Mouse (Mus musculus): Measurements from ENCODE around the gene Adgra3. TPM values are rescaled to one million over a fixed set of nuclear protein-coding genes. Genes with fewer than 3 reads are reported as not detected.

Adgra3 gene
- polyA plus RNA-seq, 1 experiment from 2014 or later: 59.5 TPM

GRCm38 (mm10) chr5:49979246-49979645 lies 79.6 kb downstream of the Adgra3 start:
- ATAC-seq (ENCODE audit: insufficient number of reproducible peaks, low FRiP score, low TSS enrichment, low read depth) (no peak), DNase-seq (ENCODE audit: low spot score) (no peak)
- 93% methylated on average over 14 of the region's 14 CpGs for WGBS
- H3K36me3 ChIP-seq (ENCODE audit: control insufficient read depth, insufficient read depth, low read length): peaks cover 10% of the 10 kb centered on the region
- no peak overlapping the region for H3K27ac ChIP-seq (replicated peaks; ENCODE audit: low read depth, low read length)
- no peaks in the 10 kb centered on the region for H3K27me3 ChIP-seq (ENCODE audit: control insufficient read depth, insufficient read depth, low read length)
- no peak overlapping the region for H3K9ac ChIP-seq (ENCODE audit: low read length)
- no peak overlapping the region for H3K4me2 ChIP-seq (ENCODE audit: low read depth, severe bottlenecking)
- H3K9me3 ChIP-seq (ENCODE audit: control insufficient read depth, low read length): no peaks in the 10 kb centered on the region
- no peaks in the 10 kb centered on the region for H3K4me1 ChIP-seq (ENCODE audit: control insufficient read depth, insufficient read depth, low read length)
- H3K4me3 ChIP-seq (ENCODE audit: low read depth, low read length): no peak overlapping the region

GRCm38 (mm10) chr5:49975971-49976370 lies 82.8 kb downstream of the Adgra3 start:
- Histone ChIP-seq H3K27me3 (ENCODE audit: control insufficient read depth, insufficient read depth, low read length) (no peaks in the 10 kb centered on the region), H3K4me2 (ENCODE audit: low read depth, severe bottlenecking) (no peak overlapping the region), H3K36me3 (ENCODE audit: control insufficient read depth, insufficient read depth, low read length) (peaks cover 10% of the 10 kb centered on the region), H3K4me1 (ENCODE audit: control insufficient read depth, insufficient read depth, low read length) (no peaks in the 10 kb centered on the region), H3K4me3 (ENCODE audit: low read depth, low read length) (no peak overlapping the region), H3K9ac (ENCODE audit: low read length) (no peak overlapping the region), H3K9me3 (ENCODE audit: control insufficient read depth, low read length) (no peaks in the 10 kb centered on the region), H3K27ac (replicated peaks; ENCODE audit: low read depth, low read length) (no peak overlapping the region)
- DNase-seq (ENCODE audit: low spot score) (peak; percentile 71), ATAC-seq (ENCODE audit: insufficient number of reproducible peaks, low FRiP score, low TSS enrichment, low read depth) (no peak)
- 62% methylated on average over 2 of the region's 2 CpGs for WGBS

GRCm38 (mm10) chr5:49974211-49974610 lies 84.6 kb downstream of the Adgra3 start:
- Histone ChIP-seq H3K27me3 (ENCODE audit: control insufficient read depth, insufficient read depth, low read length) (no peaks in the 10 kb centered on the region), H3K9ac (ENCODE audit: low read length) (no peak overlapping the region), H3K27ac (replicated peaks; ENCODE audit: low read depth, low read length) (no peak overlapping the region), H3K9me3 (ENCODE audit: control insufficient read depth, low read length) (no peaks in the 10 kb centered on the region), H3K4me2 (ENCODE audit: low read depth, severe bottlenecking) (no peak overlapping the region), H3K4me3 (ENCODE audit: low read depth, low read length) (no peak overlapping the region), H3K4me1 (ENCODE audit: control insufficient read depth, insufficient read depth, low read length) (no peaks in the 10 kb centered on the region), H3K36me3 (ENCODE audit: control insufficient read depth, insufficient read depth, low read length) (peaks cover 10% of the 10 kb centered on the region)
- ATAC-seq (ENCODE audit: insufficient number of reproducible peaks, low FRiP score, low TSS enrichment, low read depth) (no peak), DNase-seq (ENCODE audit: low spot score) (no peak)
- 94% methylated on average over 4 of the region's 4 CpGs for WGBS

- Histone ChIP-seq H3K27me3 (ENCODE audit: control insufficient read depth, insufficient read depth, low read length) (no peaks in the 10 kb centered on the region), H3K4me1 (ENCODE audit: control insufficient read depth, insufficient read depth, low read length) (no peaks in the 10 kb centered on the region), H3K4me2 (ENCODE audit: low read depth, severe bottlenecking) (no peak overlapping the region), H3K27ac (replicated peaks; ENCODE audit: low read depth, low read length) (no peak overlapping the region), H3K36me3 (ENCODE audit: control insufficient read depth, insufficient read depth, low read length) (no peaks in the 10 kb centered on the region), H3K9me3 (ENCODE audit: control insufficient read depth, low read length) (no peaks in the 10 kb centered on the region), H3K9ac (ENCODE audit: low read length) (no peak overlapping the region), H3K4me3 (ENCODE audit: low read depth, low read length) (no peak overlapping the region)
- WGBS: 96% methylated on average over 8 of the region's 8 CpGs
- DNase-seq (ENCODE audit: low spot score) (no peak), ATAC-seq (ENCODE audit: insufficient number of reproducible peaks, low FRiP score, low TSS enrichment, low read depth) (no peak)
These were observed 89.1 kb downstream of the Adgra3 start for GRCm38 (mm10) chr5:49969660-49970059.

GRCm38 (mm10) chr5:49967726-49968125 lies 91.1 kb downstream of the Adgra3 start:
- H3K9ac ChIP-seq (ENCODE audit: low read length): no peak overlapping the region
- H3K27ac ChIP-seq (replicated peaks; ENCODE audit: low read depth, low read length): no peak overlapping the region
- H3K4me2 ChIP-seq (ENCODE audit: low read depth, severe bottlenecking): no peak overlapping the region
- no peaks in the 10 kb centered on the region for H3K27me3 ChIP-seq (ENCODE audit: control insufficient read depth, insufficient read depth, low read length)
- ATAC-seq (ENCODE audit: insufficient number of reproducible peaks, low FRiP score, low TSS enrichment, low read depth) (no peak), DNase-seq (ENCODE audit: low spot score) (no peak)
- H3K36me3 ChIP-seq (ENCODE audit: control insufficient read depth, insufficient read depth, low read length): no peaks in the 10 kb centered on the region
- no peaks in the 10 kb centered on the region for H3K9me3 ChIP-seq (ENCODE audit: control insufficient read depth, low read length)
- H3K4me3 ChIP-seq (ENCODE audit: low read depth, low read length): no peak overlapping the region
- 90% methylated on average over 6 of the region's 6 CpGs for WGBS
- H3K4me1 ChIP-seq (ENCODE audit: control insufficient read depth, insufficient read depth, low read length): no peaks in the 10 kb centered on the region

GRCm38 (mm10) chr5:49965810-49966209 lies 93.0 kb downstream of the Adgra3 start:
- no peak overlapping the region for H3K4me2 ChIP-seq (ENCODE audit: low read depth, severe bottlenecking)
- no peak overlapping the region for H3K27ac ChIP-seq (replicated peaks; ENCODE audit: low read depth, low read length)
- no peaks in the 10 kb centered on the region for H3K27me3 ChIP-seq (ENCODE audit: control insufficient read depth, insufficient read depth, low read length)
- no peaks in the 10 kb centered on the region; the same call in 1 of the 2 replicates for H3K36me3 ChIP-seq (ENCODE audit: control insufficient read depth, insufficient read depth, low read length)
- H3K9ac ChIP-seq (ENCODE audit: low read length): no peak overlapping the region
- DNase-seq (ENCODE audit: low spot score) (no peak), ATAC-seq (ENCODE audit: insufficient number of reproducible peaks, low FRiP score, low TSS enrichment, low read depth) (no peak)
- no peaks in the 10 kb centered on the region for H3K9me3 ChIP-seq (ENCODE audit: control insufficient read depth, low read length)
- H3K4me1 ChIP-seq (ENCODE audit: control insufficient read depth, insufficient read depth, low read length): no peaks in the 10 kb centered on the region
- WGBS: 95% methylated on average over 8 of the region's 8 CpGs
- no peak overlapping the region for H3K4me3 ChIP-seq (ENCODE audit: low read depth, low read length)

- Histone ChIP-seq H3K27ac (replicated peaks; ENCODE audit: low read depth, low read length) (no peak overlapping the region), H3K4me1 (ENCODE audit: control insufficient read depth, insufficient read depth, low read length) (no peaks in the 10 kb centered on the region), H3K36me3 (ENCODE audit: control insufficient read depth, insufficient read depth, low read length) (no peaks in the 10 kb centered on the region; the same call in 1 of the 2 replicates), H3K9me3 (ENCODE audit: control insufficient read depth, low read length) (no peaks in the 10 kb centered on the region), H3K4me2 (ENCODE audit: low read depth, severe bottlenecking) (no peak overlapping the region), H3K4me3 (ENCODE audit: low read depth, low read length) (no peak overlapping the region), H3K9ac (ENCODE audit: low read length) (no peak overlapping the region), H3K27me3 (ENCODE audit: control insufficient read depth, insufficient read depth, low read length) (no peaks in the 10 kb centered on the region)
- 87% methylated on average over 20 of the region's 20 CpGs for WGBS
- ATAC-seq (ENCODE audit: insufficient number of reproducible peaks, low FRiP score, low TSS enrichment, low read depth) (peak; percentile 74), DNase-seq (ENCODE audit: low spot score) (peak; percentile 61)
These were observed 97.1 kb downstream of the Adgra3 start for GRCm38 (mm10) chr5:49961478-49962431.

GRCm38 (mm10) chr5:49936354-49936753 lies 122.5 kb downstream of the Adgra3 start:
- Histone ChIP-seq H3K36me3 (ENCODE audit: control insufficient read depth, insufficient read depth, low read length) (no peaks in the 10 kb centered on the region), H3K4me3 (ENCODE audit: low read depth, low read length) (no peak overlapping the region), H3K9ac (ENCODE audit: low read length) (no peak overlapping the region), H3K9me3 (ENCODE audit: control insufficient read depth, low read length) (no peaks in the 10 kb centered on the region), H3K4me2 (ENCODE audit: low read depth, severe bottlenecking) (no peak overlapping the region), H3K4me1 (ENCODE audit: control insufficient read depth, insufficient read depth, low read length) (no peaks in the 10 kb centered on the region), H3K27ac (replicated peaks; ENCODE audit: low read depth, low read length) (no peak overlapping the region), H3K27me3 (ENCODE audit: control insufficient read depth, insufficient read depth, low read length) (no peaks in the 10 kb centered on the region)
- ATAC-seq (ENCODE audit: insufficient number of reproducible peaks, low FRiP score, low TSS enrichment, low read depth) (no peak), DNase-seq (ENCODE audit: low spot score) (no peak)
- 77% methylated on average over 1 of the region's 1 CpGs for WGBS

All from limb, embryonic 11.5 days (tissue).